ENCODE assay signal across 10 mouse cellular contexts in genomic region chr8:45998228-45998627, GRCm38 (mm10). TPM values are rescaled to one million over a fixed set of nuclear protein-coding genes. Genes with fewer than 3 reads are reported as not detected.
A peak's percentile ranks its signal among the peaks of the same experiment; 100 is the strongest.
DNase-seq lines count a peak whose midpoint lies in the region; ATAC-seq and TF ChIP-seq lines count a peak whose summit lies in the region.
"Had no signal": no experiment of that assay in that cellular context is flagged by ENCODE, and none has a peak within 500 bp of the region (broad histone marks: within the 10 kb centered on the region; RNA-seq: fewer than 3 reads in every experiment).

No protein-coding gene starts in this region.

- H3K79me2 ChIP-seq in myocyte (ENCODE audit: control insufficient read depth, insufficient read depth): no peaks in the 10 kb centered on the region

- WGBS in heart, embryonic 12.5 days: 71% methylated on average over 2 of the region's 2 CpGs
- WGBS in lung, embryonic 14.5 days: 77% methylated on average over 2 of the region's 2 CpGs
- 50% methylated on average over 2 of the region's 2 CpGs for WGBS in embryonic facial prominence, embryonic 14.5 days

- DNase-seq in heart, adult 9 months (ENCODE audit: low spot score in 2 of 2): no peak
- DNase-seq in lung, embryonic 14.5 days: peak; percentile 52
- DNase-seq in lung, postnatal 25 days (ENCODE audit: low spot score): no peak
- DNase-seq in embryonic facial prominence, embryonic 14.5 days (ENCODE audit: low spot score): peak; percentile 28
- DNase-seq in left cerebral cortex, adult 18-20 months (ENCODE audit: low spot score in 2 of 2): no peak
- DNase-seq in urinary bladder, postnatal 14 days (ENCODE audit: low spot score): no peak
- DNase-seq: adrenal gland, postnatal 10 days had no signal

- peaks cover 25% of the 10 kb centered on the region for H3K36me3 ChIP-seq in heart, embryonic 12.5 days
- peaks cover 34% of the 10 kb centered on the region for H3K36me3 ChIP-seq in lung, embryonic 14.5 days (ENCODE audit: insufficient read depth)
- H3K36me3 ChIP-seq in embryonic facial prominence, embryonic 14.5 days (ENCODE audit: control insufficient read depth, insufficient read depth, low read length): peaks cover 31% of the 10 kb centered on the region
- H3K36me3 ChIP-seq in myocyte (ENCODE audit: control insufficient read depth, insufficient read depth): peaks cover 20% of the 10 kb centered on the region

- no peak overlapping the region for H3K27ac ChIP-seq in heart, embryonic 12.5 days (ENCODE audit: poor library complexity, severe bottlenecking)
- no peak overlapping the region for H3K27ac ChIP-seq in lung, embryonic 14.5 days (ENCODE audit: low read depth)
- no peak overlapping the region for H3K27ac ChIP-seq in embryonic facial prominence, embryonic 14.5 days (replicated peaks; ENCODE audit: low read depth, low read length)

- no peak for TF ChIP-seq POLR2A in myocyte (IDR thresholded peaks at IDR 0.05; ENCODE audit: insufficient read length, low read depth)

- TF ChIP-seq CTCF in lung, embryonic 14.5 days (IDR thresholded peaks at IDR 0.05; ENCODE audit: low read depth): peak; percentile 54

- H3K9ac ChIP-seq in heart, embryonic 12.5 days: no peak overlapping the region
- H3K9ac ChIP-seq in lung, embryonic 14.5 days: no peak overlapping the region
- H3K9ac ChIP-seq in embryonic facial prominence, embryonic 14.5 days (ENCODE audit: low read depth, low read length): no peak overlapping the region

- H3ac ChIP-seq in myocyte (ENCODE audit: control insufficient read depth, insufficient read length): no peak overlapping the region

- H3K4me3 ChIP-seq in heart, embryonic 12.5 days: peak overlapping the region; percentile 18; the same call in 1 of the 2 replicates
- H3K4me3 ChIP-seq in lung, embryonic 14.5 days (ENCODE audit: low read depth, low read length): peak overlapping the region; percentile 51; the same call in 1 of the 2 replicates
- 0 out of 2 replicates have a peak overlapping the region, but pooled peaks have one; percentile 14 for H3K4me3 ChIP-seq in embryonic facial prominence, embryonic 14.5 days (ENCODE audit: low read depth, low read length)
- no peak overlapping the region for H3K4me3 ChIP-seq in myocyte

- no peaks in the 10 kb centered on the region for H3K27me3 ChIP-seq in heart, embryonic 12.5 days (replicated peaks)
- no peaks in the 10 kb centered on the region for H3K27me3 ChIP-seq in lung, embryonic 14.5 days (ENCODE audit: insufficient read depth, low read length)
- H3K27me3 ChIP-seq in embryonic facial prominence, embryonic 14.5 days (replicated peaks; ENCODE audit: control insufficient read depth, insufficient read depth, low read length): no peaks in the 10 kb centered on the region
- no peaks in the 10 kb centered on the region for H3K27me3 ChIP-seq in myocyte (ENCODE audit: control insufficient read depth, insufficient read depth, insufficient read length)

- H3K4me1 ChIP-seq in heart, embryonic 12.5 days (replicated peaks): peaks cover 7% of the 10 kb centered on the region
- H3K4me1 ChIP-seq in lung, embryonic 14.5 days (ENCODE audit: insufficient read depth): peaks cover 4% of the 10 kb centered on the region; the same call in 1 of the 2 replicates
- H3K4me1 ChIP-seq in embryonic facial prominence, embryonic 14.5 days (ENCODE audit: control insufficient read depth, insufficient read depth, low read length): peaks cover 9% of the 10 kb centered on the region

- no peak for ATAC-seq in heart, embryonic 12.5 days (ENCODE audit: insufficient number of reproducible peaks, low FRiP score)
- no peak for ATAC-seq in lung, embryonic 14.5 days (ENCODE audit: insufficient read depth)
- no peak for ATAC-seq in embryonic facial prominence, embryonic 14.5 days (ENCODE audit: low read depth)

- no peaks in the 10 kb centered on the region for H3K9me3 ChIP-seq in heart, embryonic 12.5 days (replicated peaks)
- H3K9me3 ChIP-seq in lung, embryonic 14.5 days (ENCODE audit: low read depth, low read length): no peaks in the 10 kb centered on the region
- H3K9me3 ChIP-seq in embryonic facial prominence, embryonic 14.5 days (ENCODE audit: control insufficient read depth, low read length): no peaks in the 10 kb centered on the region

- H3K4me2 ChIP-seq in heart, embryonic 12.5 days: peak overlapping the region; percentile 40
- H3K4me2 ChIP-seq in lung, embryonic 14.5 days: peak overlapping the region; percentile 91
- peak overlapping the region; percentile 97 for H3K4me2 ChIP-seq in embryonic facial prominence, embryonic 14.5 days (ENCODE audit: low read depth, low read length)
- H3K4me2 ChIP-seq in myocyte (ENCODE audit: low read depth): peak overlapping the region; percentile 91

TF ChIP-seq in myocyte, 11 proteins besides CTCF, POLR2A, EP300 and RAD21:
- no peak for TF ChIP-seq USF1 (IDR thresholded peaks at IDR 0.05; ENCODE audit: low read depth)
- TF ChIP-seq MAX (IDR thresholded peaks at IDR 0.05; ENCODE audit: low read depth): no peak
- no peak for TF ChIP-seq REST (IDR thresholded peaks at IDR 0.05; ENCODE audit: insufficient read depth, insufficient read length)
- no peak for TF ChIP-seq CEBPB (IDR thresholded peaks at IDR 0.05; ENCODE audit: insufficient read depth, poor library complexity, severe bottlenecking)
- no peak for TF ChIP-seq MYOG (IDR thresholded peaks at IDR 0.05; ENCODE audit: control insufficient read depth in 1 of 3, insufficient read depth in 1 of 3, insufficient read length in 2 of 3, low read depth in 2 of 3)
- TF ChIP-seq POLR2AphosphoS2 (IDR thresholded peaks at IDR 0.05; ENCODE audit: insufficient read length, low read depth): no peak
- no peak for TF ChIP-seq MYOD1 (IDR thresholded peaks at IDR 0.05; ENCODE audit: control insufficient read depth in 1 of 3, insufficient read length in 2 of 3, low read depth in 2 of 3)
TF ChIP-seq in myocyte: peak in this region for 0.

RNA-seq across cellular contexts. Expression of gene Lrp2bp, which starts 0.9 kb away (rescaled TPM):
- polyA plus RNA-seq in heart, embryonic 12.5 days (2016; fragmentation: Nextera tagmentation; extraction: Ambion mirVana): 0.85 and 1.0 TPM in 2 replicates
- 0.32 and 0.86 TPM in 2 replicates for polyA plus RNA-seq in lung, embryonic 14.5 days (2014; fragmentation: Nextera tagmentation; extraction: Ambion mirVana)
- 0.35 and 1.1 TPM in 2 replicates for polyA plus RNA-seq in embryonic facial prominence, embryonic 14.5 days (2014; fragmentation: Nextera tagmentation; extraction: Ambion mirVana)
- 0.08 TPM for polyA plus RNA-seq in myocyte (2012; fragmentation: generic; extraction: Trizol)
- under 1 TPM; 0.26 to 0.30 TPM for total RNA-seq in left cerebral cortex, adult 18-20 months (2021)
- polyA plus RNA-seq: liver, embryonic 16.5 days had no signal

RNA-seq across cellular contexts. Expression of gene Ankrd37, which starts 7.3 kb away (rescaled TPM):
- 13.4 and 15.9 TPM in 2 replicates for polyA plus RNA-seq in heart, embryonic 12.5 days (2016; fragmentation: Nextera tagmentation; extraction: Ambion mirVana)
- 19.7 and 21.8 TPM in 2 replicates for polyA plus RNA-seq in lung, embryonic 14.5 days (2014; fragmentation: Nextera tagmentation; extraction: Ambion mirVana)
- polyA plus RNA-seq in embryonic facial prominence, embryonic 14.5 days (2014; fragmentation: Nextera tagmentation; extraction: Ambion mirVana): 17.9 and 19.2 TPM in 2 replicates
- polyA plus RNA-seq in myocyte (2012; fragmentation: generic; extraction: Trizol): 5.5 TPM
- 1 to 10 TPM; 6.8 to 9.5 TPM for total RNA-seq in left cerebral cortex, adult 18-20 months (2021)

RNA-seq across cellular contexts. Expression of gene Ufsp2, which starts 22.9 kb away (rescaled TPM):
- 52.4 and 63.7 TPM in 2 replicates for polyA plus RNA-seq in heart, embryonic 12.5 days (2016; fragmentation: Nextera tagmentation; extraction: Ambion mirVana)
- 75.3 and 81.9 TPM in 2 replicates for polyA plus RNA-seq in lung, embryonic 14.5 days (2014; fragmentation: Nextera tagmentation; extraction: Ambion mirVana)
- polyA plus RNA-seq in embryonic facial prominence, embryonic 14.5 days (2014; fragmentation: Nextera tagmentation; extraction: Ambion mirVana): 80.6 and 84.1 TPM in 2 replicates
- polyA plus RNA-seq in myocyte (2012; fragmentation: generic; extraction: Trizol): 17.9 TPM
- 10 to 100 TPM; 56.4 to 58.1 TPM for total RNA-seq in left cerebral cortex, adult 18-20 months (2021)

RNA-seq across cellular contexts. Expression of gene 1700029J07Rik, which starts 23.2 kb away (rescaled TPM):
- polyA plus RNA-seq in heart, embryonic 12.5 days (2016; fragmentation: Nextera tagmentation; extraction: Ambion mirVana): 2.5 and 3.2 TPM in 2 replicates
- 2.7 and 3.4 TPM in 2 replicates for polyA plus RNA-seq in lung, embryonic 14.5 days (2014; fragmentation: Nextera tagmentation; extraction: Ambion mirVana)
- polyA plus RNA-seq in embryonic facial prominence, embryonic 14.5 days (2014; fragmentation: Nextera tagmentation; extraction: Ambion mirVana): 4.6 and 4.8 TPM in 2 replicates
- polyA plus RNA-seq in myocyte (2012; fragmentation: generic; extraction: Trizol): 0.26 TPM
- total RNA-seq in left cerebral cortex, adult 18-20 months (2021): 1 to 10 TPM; 2.0 to 2.4 TPM

Comparison
In these comparisons a context has a peak if more than half of its experiments do, and no peak if none do; other contexts are left out.
1. DNase-seq: peak in lung, embryonic 14.5 days (single experiment) and embryonic facial prominence, embryonic 14.5 days (single experiment); none in heart, adult 9 months (0 of 2), lung, postnatal 25 days (single experiment), left cerebral cortex, adult 18-20 months (0 of 2) and urinary bladder, postnatal 14 days (single experiment).
2. H3K4me2 ChIP-seq: peak in every context shown above with its lines; median percentile 97 in embryonic facial prominence, embryonic 14.5 days; 91 in lung, embryonic 14.5 days; 91 in myocyte; 40 in heart, embryonic 12.5 days.